Mouse (Mus musculus): ENCODE measurements around the gene Diexf. TPM values are rescaled to one million over a fixed set of nuclear protein-coding genes. Genes with fewer than 3 reads are reported as not detected.
A peak's percentile ranks its signal among the peaks of the same experiment; 100 is the strongest.

The Diexf gene
- polyA plus RNA-seq, 1 experiment from 2014 or later, result 2.1 TPM

GRCm38 (mm10) chr1:193085541-193086020 lies 44.5 kb downstream of the Diexf start:
- Histone ChIP-seq H3K4me2 (replicated peaks; ENCODE audit: low read depth) (no peak overlapping the region), H3K9me3 (ENCODE audit: control insufficient read depth, low read length) (no peaks in the 10 kb centered on the region), H3K27me3 (ENCODE audit: control insufficient read depth, insufficient read depth, low read length) (no peaks in the 10 kb centered on the region), H3K27ac (replicated peaks) (no peak overlapping the region), H3K4me3 (ENCODE audit: low read depth, low read length) (no peak overlapping the region), H3K4me1 (replicated peaks; ENCODE audit: control insufficient read depth, insufficient read depth) (no peaks in the 10 kb centered on the region), H3K36me3 (ENCODE audit: control insufficient read depth, insufficient read depth, low read length) (no peaks in the 10 kb centered on the region), H3K9ac (ENCODE audit: low read length) (no peak overlapping the region)
- WGBS, result 70% methylated on average over 5 of the region's 5 CpGs
- TF ChIP-seq EP300 (optimal IDR thresholded peaks at IDR 0.05) (no peak), CTCF (IDR thresholded peaks at IDR 0.05; ENCODE audit: low read depth) (no peak)
- no peak for ATAC-seq (ENCODE audit: low FRiP score, low TSS enrichment)
- DNase-seq (ENCODE audit: low spot score), result no peak

DNA sequence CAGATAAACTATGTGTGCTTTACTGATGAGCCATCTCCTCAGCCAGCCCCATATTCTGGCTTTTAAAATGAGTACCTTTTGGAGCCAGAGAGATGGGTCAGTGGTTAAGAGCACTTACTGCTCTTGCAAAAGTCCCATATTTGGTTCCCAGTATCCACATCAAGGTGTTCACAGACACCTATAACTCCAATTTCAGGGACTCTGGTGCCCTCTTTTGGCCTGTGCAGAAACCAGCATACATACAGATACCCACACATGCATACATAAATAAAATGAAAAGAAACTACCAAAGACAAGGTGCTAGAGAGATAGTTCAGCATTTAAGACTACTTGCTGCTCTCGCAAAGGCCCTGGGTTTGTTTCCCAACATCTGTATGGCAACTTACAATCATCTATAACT lies 46.1 kb downstream of the Diexf start:
- no peak overlapping the region for H3K27ac ChIP-seq (replicated peaks)
- no peak for ATAC-seq (ENCODE audit: low FRiP score, low TSS enrichment)
- H3K4me3 ChIP-seq (ENCODE audit: low read depth, low read length), result no peak overlapping the region
- H3K36me3 ChIP-seq (ENCODE audit: control insufficient read depth, insufficient read depth, low read length), result no peaks in the 10 kb centered on the region
- H3K4me1 ChIP-seq (replicated peaks; ENCODE audit: control insufficient read depth, insufficient read depth), result no peaks in the 10 kb centered on the region
- TF ChIP-seq EP300 (optimal IDR thresholded peaks at IDR 0.05) (no peak), CTCF (IDR thresholded peaks at IDR 0.05; ENCODE audit: low read depth) (peak; percentile 39)
- H3K27me3 ChIP-seq (ENCODE audit: control insufficient read depth, insufficient read depth, low read length), result no peaks in the 10 kb centered on the region
- WGBS, result 90% methylated on average over 1 of the region's 1 CpGs
- no peak for DNase-seq (ENCODE audit: low spot score)
- no peaks in the 10 kb centered on the region for H3K9me3 ChIP-seq (ENCODE audit: control insufficient read depth, low read length)
- H3K4me2 ChIP-seq (replicated peaks; ENCODE audit: low read depth), result no peak overlapping the region
- H3K9ac ChIP-seq (ENCODE audit: low read length), result no peak overlapping the region

DNA sequence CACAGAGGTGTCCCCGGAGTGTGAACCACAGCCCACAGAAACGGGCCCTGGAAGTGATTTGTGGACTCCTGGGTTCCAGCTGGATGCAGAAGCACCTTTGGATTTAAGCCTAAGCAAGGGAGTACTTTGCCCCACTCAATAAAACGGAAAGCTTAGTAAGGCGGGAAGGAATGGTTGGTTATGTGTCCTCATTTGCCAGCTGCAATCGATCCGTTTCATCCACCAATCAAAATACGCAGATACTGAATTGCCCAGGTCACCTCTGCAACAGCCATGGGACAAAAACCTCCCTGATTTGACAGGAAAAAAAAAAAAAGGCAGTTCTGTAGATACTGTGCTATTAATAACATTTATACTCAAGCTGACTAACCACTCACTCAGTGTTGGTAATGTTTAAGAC lies 47.0 kb downstream of the Diexf start:
- WGBS, result 64% methylated on average over 7 of the region's 7 CpGs
- Histone ChIP-seq H3K27me3 (ENCODE audit: control insufficient read depth, insufficient read depth, low read length) (no peaks in the 10 kb centered on the region), H3K9me3 (ENCODE audit: control insufficient read depth, low read length) (no peaks in the 10 kb centered on the region), H3K36me3 (ENCODE audit: control insufficient read depth, insufficient read depth, low read length) (no peaks in the 10 kb centered on the region), H3K9ac (ENCODE audit: low read length) (no peak overlapping the region), H3K4me3 (ENCODE audit: low read depth, low read length) (no peak overlapping the region), H3K4me2 (replicated peaks; ENCODE audit: low read depth) (no peak overlapping the region), H3K27ac (replicated peaks) (no peak overlapping the region), H3K4me1 (replicated peaks; ENCODE audit: control insufficient read depth, insufficient read depth) (no peaks in the 10 kb centered on the region)
- no peak for ATAC-seq (ENCODE audit: low FRiP score, low TSS enrichment)
- TF ChIP-seq CTCF (IDR thresholded peaks at IDR 0.05; ENCODE audit: low read depth), result no peak
- TF ChIP-seq EP300 (optimal IDR thresholded peaks at IDR 0.05), result no peak
- DNase-seq (ENCODE audit: low spot score), result no peak

GRCm38 (mm10) chr1:193082311-193082921 lies 47.7 kb downstream of the Diexf start:
- ATAC-seq (ENCODE audit: low FRiP score, low TSS enrichment), result no peak
- no peaks in the 10 kb centered on the region for H3K36me3 ChIP-seq (ENCODE audit: control insufficient read depth, insufficient read depth, low read length)
- no peak overlapping the region for H3K27ac ChIP-seq (replicated peaks)
- WGBS, result 39% methylated on average over 10 of the region's 10 CpGs
- no peaks in the 10 kb centered on the region for H3K4me1 ChIP-seq (replicated peaks; ENCODE audit: control insufficient read depth, insufficient read depth)
- no peaks in the 10 kb centered on the region for H3K27me3 ChIP-seq (ENCODE audit: control insufficient read depth, insufficient read depth, low read length)
- no peak for TF ChIP-seq EP300 (optimal IDR thresholded peaks at IDR 0.05)
- no peak overlapping the region for H3K9ac ChIP-seq (ENCODE audit: low read length)
- H3K4me3 ChIP-seq (ENCODE audit: low read depth, low read length), result no peak overlapping the region
- no peaks in the 10 kb centered on the region for H3K9me3 ChIP-seq (ENCODE audit: control insufficient read depth, low read length)
- H3K4me2 ChIP-seq (replicated peaks; ENCODE audit: low read depth), result no peak overlapping the region
- DNase-seq (ENCODE audit: low spot score), result no peak

GRCm38 (mm10) chr1:193062618-193063017 lies 67.5 kb downstream of the Diexf start:
- Histone ChIP-seq H3K9me3 (ENCODE audit: control insufficient read depth, low read length) (no peaks in the 10 kb centered on the region), H3K36me3 (ENCODE audit: control insufficient read depth, insufficient read depth, low read length) (no peaks in the 10 kb centered on the region), H3K4me3 (ENCODE audit: low read depth, low read length) (no peak overlapping the region), H3K27ac (replicated peaks) (no peak overlapping the region), H3K27me3 (ENCODE audit: control insufficient read depth, insufficient read depth, low read length) (no peaks in the 10 kb centered on the region), H3K4me1 (replicated peaks; ENCODE audit: control insufficient read depth, insufficient read depth) (no peaks in the 10 kb centered on the region), H3K4me2 (replicated peaks; ENCODE audit: low read depth) (no peak overlapping the region), H3K9ac (ENCODE audit: low read length) (no peak overlapping the region)
- no peak for TF ChIP-seq CTCF (IDR thresholded peaks at IDR 0.05; ENCODE audit: low read depth)
- no peak for TF ChIP-seq EP300 (optimal IDR thresholded peaks at IDR 0.05)
- DNase-seq (ENCODE audit: low spot score), result no peak
- 81% methylated on average over 3 of the region's 3 CpGs for WGBS
- no peak for ATAC-seq (ENCODE audit: low FRiP score, low TSS enrichment)

DNA sequence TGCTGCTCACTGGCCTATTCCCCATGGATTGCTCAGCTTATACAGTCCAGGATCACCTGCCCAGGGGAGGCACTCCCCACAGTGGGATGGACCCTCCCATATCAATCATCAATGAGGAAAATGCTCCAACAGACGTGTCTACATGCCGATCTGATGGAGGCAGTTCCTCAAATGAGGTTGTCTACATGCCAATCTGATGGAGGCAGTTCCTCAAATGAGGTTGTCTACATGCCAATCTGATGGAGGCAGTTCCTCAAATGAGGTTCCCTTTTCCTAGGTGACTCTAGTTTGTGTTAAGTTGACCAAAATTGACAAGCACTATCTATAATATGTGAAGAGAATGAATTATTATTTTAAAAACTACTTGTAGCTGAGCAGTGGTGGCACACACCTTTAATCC lies 69.9 kb downstream of the Diexf start:
- 80% methylated on average over 2 of the region's 2 CpGs for WGBS
- no peak overlapping the region for H3K9ac ChIP-seq (ENCODE audit: low read length)
- H3K27me3 ChIP-seq (ENCODE audit: control insufficient read depth, insufficient read depth, low read length), result no peaks in the 10 kb centered on the region
- no peaks in the 10 kb centered on the region for H3K36me3 ChIP-seq (ENCODE audit: control insufficient read depth, insufficient read depth, low read length)
- no peak for TF ChIP-seq CTCF (IDR thresholded peaks at IDR 0.05; ENCODE audit: low read depth)
- no peak for TF ChIP-seq EP300 (optimal IDR thresholded peaks at IDR 0.05)
- no peaks in the 10 kb centered on the region for H3K9me3 ChIP-seq (ENCODE audit: control insufficient read depth, low read length)
- H3K4me3 ChIP-seq (ENCODE audit: low read depth, low read length), result no peak overlapping the region
- no peak overlapping the region for H3K27ac ChIP-seq (replicated peaks)
- no peaks in the 10 kb centered on the region for H3K4me1 ChIP-seq (replicated peaks; ENCODE audit: control insufficient read depth, insufficient read depth)
- ATAC-seq (ENCODE audit: low FRiP score, low TSS enrichment) (no peak), DNase-seq (ENCODE audit: low spot score) (no peak)
- H3K4me2 ChIP-seq (replicated peaks; ENCODE audit: low read depth), result no peak overlapping the region

Measured in stomach, postnatal 0 days (tissue).